Mouse (Mus musculus) central nervous system, embryonic 18 days (tissue): ENCODE data around the gene Olfr1212. TPM values are rescaled to one million over a fixed set of nuclear protein-coding genes. Genes with fewer than 3 reads are reported as not detected.

Source experiments
- polyA plus RNA-seq: library from polyadenylated mRNA; depleted of rRNA; stranded (reverse); fragments of >200 nt; gene quantifications from 2 replicates; pipeline ENCODE4 v1.2.3, GENCODE M21; 2012; rRNA removed

The Olfr1212 gene
- not detected in 2 replicates for polyA plus RNA-seq

DNA sequence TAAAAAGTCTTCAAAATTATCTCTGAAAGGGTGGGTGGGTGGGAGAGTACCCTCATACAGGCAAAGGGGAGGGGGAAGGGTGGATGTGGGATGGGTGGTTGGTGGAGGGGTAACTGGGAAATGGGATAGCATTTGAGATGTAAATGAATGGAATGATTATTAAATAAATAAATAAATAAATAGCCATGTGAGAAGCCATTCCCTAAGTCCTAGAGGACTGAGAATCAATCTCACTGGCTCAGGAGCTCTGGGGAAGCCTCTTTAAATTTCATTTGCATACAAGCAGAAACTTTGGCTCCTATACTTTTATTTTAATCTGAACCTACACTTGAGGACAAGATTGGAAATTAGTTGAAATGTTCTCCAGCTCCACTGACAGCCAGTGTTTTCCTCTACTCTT lies at the start of gene Olfr1212:
TSS of gene Olfr1212 (plus strand) at position 301 of the 400 bp plus-strand sequence.

DNA sequence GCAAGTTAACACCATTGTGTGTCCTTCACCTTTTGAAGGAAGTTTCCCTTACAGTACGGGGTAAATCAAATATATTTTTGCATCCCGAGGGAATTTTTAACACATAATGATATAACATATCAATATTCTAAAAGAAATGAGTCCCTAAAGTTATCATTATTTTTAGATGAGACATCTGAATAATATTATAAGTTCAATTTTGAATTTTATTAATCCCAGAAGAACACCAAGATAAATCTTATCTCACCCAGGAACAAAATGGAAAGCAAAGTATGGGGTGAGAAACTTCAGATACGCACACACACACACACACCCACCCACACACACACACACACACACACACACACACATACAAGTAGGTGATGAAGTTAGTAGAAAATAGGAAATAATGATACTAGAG lies 38.7 kb upstream of the Olfr1212 start, which contains the start of gene Olfr1209:
TSS of gene Olfr1209 (minus strand) at position 101 of the 400 bp plus-strand sequence.

GRCm38 (mm10) chr2:88938011-88938410 lies 15.8 kb upstream of the Olfr1212 start, which contains the start of gene Olfr1211:
Olfr1211 (minus strand) TSS chr2:88938111.

DNA sequence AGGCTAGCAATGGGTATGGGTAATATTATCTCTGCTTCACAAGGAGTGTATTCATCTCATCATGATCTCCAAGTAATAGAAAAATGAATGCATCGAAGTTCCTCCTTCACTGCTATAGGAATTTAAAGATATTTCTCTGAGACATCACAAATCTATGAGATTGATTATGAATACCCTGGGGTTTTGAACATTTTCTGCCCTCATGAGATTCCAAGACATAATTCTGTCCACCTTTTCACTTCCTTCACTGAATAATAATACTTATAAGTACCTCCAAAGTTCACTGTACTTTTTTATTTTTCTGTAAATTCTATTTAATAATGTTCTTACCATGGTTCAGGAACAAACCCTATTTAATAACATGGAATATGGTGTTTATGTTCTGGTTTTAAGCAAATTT lies 26.4 kb downstream of the Olfr1212 start, which contains the start of gene Gm13762:
TSS of gene Gm13762 (minus strand) at position 101 of the 400 bp plus-strand sequence.

GRCm38 (mm10) chr2:88992553-88992952 lies 38.8 kb downstream of the Olfr1212 start, which contains the start of gene Olfr1214:
Olfr1214 (minus strand) TSS chr2:88992653.

DNA sequence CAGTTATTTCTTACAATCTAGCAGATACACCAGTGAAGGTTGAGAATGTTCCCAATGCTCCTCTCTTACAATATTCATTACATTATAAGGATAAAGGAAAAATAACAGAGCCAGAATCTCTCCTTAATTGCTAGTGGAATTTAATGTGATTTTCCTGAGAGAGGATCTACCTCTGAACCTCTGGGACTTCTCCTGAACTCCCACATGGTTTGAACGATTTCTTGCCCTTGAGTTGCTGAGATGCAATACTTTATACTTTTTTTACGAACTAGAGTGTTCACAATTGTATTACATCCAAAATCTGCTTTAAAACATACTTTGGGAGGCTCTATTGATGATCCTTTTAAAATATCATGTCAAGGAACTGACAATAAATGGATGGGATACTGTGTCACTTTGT lies 53.1 kb downstream of the Olfr1212 start, which contains the start of gene Olfr1215:
TSS of gene Olfr1215 (minus strand) at position 101 of the 400 bp plus-strand sequence.

Other genes starting within 250 kb of the Olfr1212 start
- gene Olfr1196, start 249.4 kb upstream of the Olfr1212 start, polyA plus RNA-seq: not detected in 2 replicates
- gene Olfr1197, start 221.6 kb upstream of the Olfr1212 start, polyA plus RNA-seq: not detected in 2 replicates
- gene Olfr1198, start 202.6 kb upstream of the Olfr1212 start, polyA plus RNA-seq: not detected in 2 replicates
- not detected in 2 replicates for gene Olfr1199, start 193.5 kb upstream of the Olfr1212 start, polyA plus RNA-seq
- gene Olfr1200, start 183.5 kb upstream of the Olfr1212 start, polyA plus RNA-seq: not detected in 2 replicates
- not detected in 2 replicates for gene Olfr1201, start 160.9 kb upstream of the Olfr1212 start, polyA plus RNA-seq
- not detected in 2 replicates for gene Olfr1202, start 139.5 kb upstream of the Olfr1212 start, polyA plus RNA-seq
- not detected in 2 replicates for gene Olfr1205, start 124.2 kb upstream of the Olfr1212 start, polyA plus RNA-seq
- not detected in 2 replicates for gene Olfr1204, start 104.7 kb upstream of the Olfr1212 start, polyA plus RNA-seq
- gene Olfr1206, start 90.7 kb upstream of the Olfr1212 start, polyA plus RNA-seq: not detected in 2 replicates
- not detected in 2 replicates for gene Olfr1208, start 51.7 kb upstream of the Olfr1212 start, polyA plus RNA-seq
- gene Olfr1209, start 38.8 kb upstream of the Olfr1212 start, polyA plus RNA-seq: not detected in 2 replicates
- not detected in 2 replicates for gene Olfr1211, start 15.9 kb upstream of the Olfr1212 start, polyA plus RNA-seq
- gene Gm13762, start 26.3 kb downstream of the Olfr1212 start, polyA plus RNA-seq: not detected in 2 replicates
- gene Olfr1214, start 38.7 kb downstream of the Olfr1212 start, polyA plus RNA-seq: not detected in 2 replicates
- not detected in 2 replicates for gene Olfr1215, start 53.0 kb downstream of the Olfr1212 start, polyA plus RNA-seq
- not detected in 2 replicates for gene Olfr1216, start 64.4 kb downstream of the Olfr1212 start, polyA plus RNA-seq
- gene Olfr1217, start 78.1 kb downstream of the Olfr1212 start, polyA plus RNA-seq: not detected in 2 replicates
- gene Olfr1218, start 107.2 kb downstream of the Olfr1212 start, polyA plus RNA-seq: not detected in 2 replicates
- not detected in 2 replicates for gene Olfr1219, start 129.5 kb downstream of the Olfr1212 start, polyA plus RNA-seq
- not detected in 2 replicates for gene Olfr1220, start 152.9 kb downstream of the Olfr1212 start, polyA plus RNA-seq
- not detected in 2 replicates for gene Olfr1221, start 163.3 kb downstream of the Olfr1212 start, polyA plus RNA-seq
- gene Olfr1222, start 179.1 kb downstream of the Olfr1212 start, polyA plus RNA-seq: not detected in 2 replicates
- gene Olfr1223, start 197.6 kb downstream of the Olfr1212 start, polyA plus RNA-seq: not detected in 2 replicates
- not detected in 2 replicates for gene Olfr1224-ps1, start 210.1 kb downstream of the Olfr1212 start, polyA plus RNA-seq
- not detected in 2 replicates for gene Olfr1225, start 220.7 kb downstream of the Olfr1212 start, polyA plus RNA-seq
- not detected in 2 replicates for gene Olfr1226, start 246.1 kb downstream of the Olfr1212 start, polyA plus RNA-seq